Mouse (Mus musculus): ENCODE measurements at regions not wholly inside any gene's neighbourhood (a gene's known extent, or its start where the extent isn't known, plus 50 kb on each side); places are given as distances from the start of the nearest gene placed in this dataset.

DNA sequence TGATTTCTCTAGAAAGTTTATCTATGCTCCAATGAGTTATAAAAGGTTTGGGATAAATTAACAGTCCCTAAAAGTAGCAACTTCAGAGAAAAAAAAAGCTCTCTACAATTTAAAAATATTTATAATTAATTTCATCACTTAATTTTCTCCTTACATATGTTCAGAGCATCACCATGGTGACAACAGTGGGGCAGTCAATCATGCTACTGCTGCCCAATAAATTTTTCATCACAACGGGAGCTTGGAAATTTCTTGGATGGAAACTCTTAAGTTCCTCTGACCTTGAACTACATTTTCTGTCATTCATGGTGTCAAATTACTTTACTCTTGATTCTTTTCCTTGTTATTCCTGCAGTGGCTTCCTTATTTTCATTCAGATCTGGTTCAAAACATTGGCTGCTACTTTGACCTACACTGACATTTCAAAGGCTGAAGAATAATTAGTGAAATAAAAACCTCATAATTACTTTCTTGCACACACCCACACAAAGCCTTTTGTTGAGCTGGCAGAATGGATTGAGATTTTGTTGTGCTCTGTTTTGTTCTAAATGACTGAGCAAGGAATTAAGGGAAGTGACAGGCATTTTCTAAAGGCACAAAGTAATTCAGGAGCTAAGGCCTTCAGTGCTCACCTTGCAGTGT lies 540.1 kb upstream of the Stxbp6 start:
- TF ChIP-seq POLR2A (IDR thresholded peaks at IDR 0.05; ENCODE audit: borderline replicate concordance, insufficient read depth, low read length): no peak
- no peak for TF ChIP-seq CTCF (IDR thresholded peaks at IDR 0.05; ENCODE audit: borderline replicate concordance, insufficient read depth, low read depth, low read length)
